Mouse (Mus musculus): ENCODE results near the gene Cdk12.

The Cdk12 gene

GRCm38 (mm10) chr11:98313790-98314323, 111.0 kb downstream of the Cdk12 start:
- DNase-seq (ENCODE audit: inconsistent age in 2 of 2, low spot score in 1 of 2), result peak; percentile 45 to 81

- peak in 1 of 2 experiments; percentile 16 for DNase-seq (ENCODE audit: inconsistent age in 2 of 2, low spot score in 1 of 2)
These were observed 114.6 kb downstream of the Cdk12 start for GRCm38 (mm10) chr11:98317479-98317878.

GRCm38 (mm10) chr11:98318421-98319116, 115.7 kb downstream of the Cdk12 start:
- no peak for DNase-seq (ENCODE audit: inconsistent age in 2 of 2, low spot score in 1 of 2)

GRCm38 (mm10) chr11:98319120-98319519, 116.3 kb downstream of the Cdk12 start:
- no peak for DNase-seq (ENCODE audit: inconsistent age in 2 of 2, low spot score in 1 of 2)

- no peak for DNase-seq (ENCODE audit: inconsistent age in 2 of 2, low spot score in 1 of 2)
These were observed 116.7 kb downstream of the Cdk12 start for GRCm38 (mm10) chr11:98319544-98319943.

- no peak for DNase-seq (ENCODE audit: inconsistent age in 2 of 2, low spot score in 1 of 2)
These were observed 117.1 kb downstream of the Cdk12 start for GRCm38 (mm10) chr11:98319944-98320343.

- no peak for DNase-seq (ENCODE audit: inconsistent age in 2 of 2, low spot score in 1 of 2)
These were observed 117.5 kb downstream of the Cdk12 start for GRCm38 (mm10) chr11:98320381-98320780.

GRCm38 (mm10) chr11:98320806-98321676, 118.2 kb downstream of the Cdk12 start:
- DNase-seq (ENCODE audit: inconsistent age in 2 of 2, low spot score in 1 of 2), result peak in 1 of 2 experiments; percentile 30

GRCm38 (mm10) chr11:98321677-98322003, 118.8 kb downstream of the Cdk12 start:
- DNase-seq (ENCODE audit: inconsistent age in 2 of 2, low spot score in 1 of 2), result no peak

GRCm38 (mm10) chr11:98322159-98322558, 119.3 kb downstream of the Cdk12 start:
- no peak for DNase-seq (ENCODE audit: inconsistent age in 2 of 2, low spot score in 1 of 2)

GRCm38 (mm10) chr11:98323136-98323866, 120.4 kb downstream of the Cdk12 start:
- no peak for DNase-seq (ENCODE audit: inconsistent age in 2 of 2, low spot score in 1 of 2)

GRCm38 (mm10) chr11:98323933-98324332, 121.1 kb downstream of the Cdk12 start:
- DNase-seq (ENCODE audit: inconsistent age in 2 of 2, low spot score in 1 of 2), result peak in 1 of 2 experiments; percentile 75

GRCm38 (mm10) chr11:98325191-98325820, 122.4 kb downstream of the Cdk12 start:
- no peak for DNase-seq (ENCODE audit: inconsistent age in 2 of 2, low spot score in 1 of 2)

- DNase-seq (ENCODE audit: inconsistent age in 2 of 2, low spot score in 1 of 2), result no peak
These were observed 123.0 kb downstream of the Cdk12 start for GRCm38 (mm10) chr11:98325821-98326218.

GRCm38 (mm10) chr11:98326741-98327135, 123.9 kb downstream of the Cdk12 start:
- no peak for DNase-seq (ENCODE audit: inconsistent age in 2 of 2, low spot score in 1 of 2)

GRCm38 (mm10) chr11:98327136-98328030, 124.5 kb downstream of the Cdk12 start:
- peak in 1 of 2 experiments; percentile 53 for DNase-seq (ENCODE audit: inconsistent age in 2 of 2, low spot score in 1 of 2)

- DNase-seq (ENCODE audit: inconsistent age in 2 of 2, low spot score in 1 of 2), result peak in 1 of 2 experiments; percentile 40
These were observed 125.1 kb downstream of the Cdk12 start for GRCm38 (mm10) chr11:98328031-98328370.
